In the genomic region with DNA sequence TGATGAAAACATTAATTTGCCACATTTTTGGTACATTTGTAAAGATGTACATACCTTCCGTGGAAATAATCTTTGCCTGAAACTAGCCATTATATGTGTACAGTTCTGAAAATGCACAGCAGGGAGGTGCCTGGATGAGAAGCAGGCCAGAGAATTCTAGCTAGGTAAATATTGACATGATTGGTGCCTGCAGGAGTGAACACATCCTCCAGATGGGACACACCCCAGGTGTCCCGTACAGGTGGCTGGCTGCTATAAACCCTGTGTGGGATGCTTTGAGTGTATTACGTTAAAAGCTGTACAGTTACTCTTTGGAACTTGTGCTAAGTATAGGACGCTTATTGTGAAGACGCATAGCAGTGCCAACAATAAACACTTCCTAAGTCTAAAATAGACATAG, we compare ENCODE assay signal across 24 mouse cellular contexts. TPM values are rescaled to one million over a fixed set of nuclear protein-coding genes. Genes with fewer than 3 reads are reported as not detected.
A peak's percentile ranks its signal among the peaks of the same experiment; 100 is the strongest.
DNase-seq lines count a peak whose midpoint lies in the region; ATAC-seq and TF ChIP-seq lines count a peak whose summit lies in the region.
"Had no signal": no experiment of that assay in that cellular context is flagged by ENCODE, and none has a peak within 500 bp of the region (broad histone marks: within the 10 kb centered on the region; RNA-seq: fewer than 3 reads in every experiment).

No protein-coding gene starts in this region.

- 66% methylated on average over 5 of the region's 5 CpGs for WGBS in intestine, embryonic 15.5 days
- 47% methylated on average over 5 of the region's 5 CpGs for WGBS in intestine, postnatal 0 days
- WGBS in stomach, embryonic 16.5 days: 59% methylated on average over 5 of the region's 5 CpGs
- WGBS in kidney, embryonic 16.5 days: 80% methylated on average over 5 of the region's 5 CpGs
- WGBS in kidney, adult 2 months: 84% methylated on average over 5 of the region's 5 CpGs

- no peak overlapping the region for H3K4me2 ChIP-seq in intestine, embryonic 15.5 days (replicated peaks)
- no peak overlapping the region for H3K4me2 ChIP-seq in intestine, postnatal 0 days (replicated peaks; ENCODE audit: low read depth)
- no peak overlapping the region for H3K4me2 ChIP-seq in stomach, embryonic 16.5 days (ENCODE audit: low read depth, low read length)
- H3K4me2 ChIP-seq in kidney, embryonic 16.5 days (replicated peaks; ENCODE audit: low read depth, low read length): no peak overlapping the region
- H3K4me2 ChIP-seq: embryonic facial prominence, embryonic 12.5 days; forebrain, embryonic 13.5 days; forebrain, embryonic 15.5 days had no signal

- H3K4me1 ChIP-seq in intestine, embryonic 15.5 days (replicated peaks): 0 out of 2 replicates have a peak, but pooled peaks cover 2% of the 10 kb centered on the region
- H3K4me1 ChIP-seq in intestine, postnatal 0 days (replicated peaks; ENCODE audit: control insufficient read depth, insufficient read depth, low read length): no peaks in the 10 kb centered on the region
- H3K4me1 ChIP-seq in stomach, embryonic 16.5 days (ENCODE audit: control insufficient read depth, insufficient read depth, low read length): no peaks in the 10 kb centered on the region
- no peaks in the 10 kb centered on the region for H3K4me1 ChIP-seq in kidney, embryonic 16.5 days (ENCODE audit: insufficient read depth, low read length)
- no peaks in the 10 kb centered on the region for H3K4me1 ChIP-seq in kidney, adult 2 months (ENCODE audit: control insufficient read depth, insufficient read depth, low read length)
- H3K4me1 ChIP-seq: embryonic facial prominence, embryonic 12.5 days; forebrain, embryonic 13.5 days had no signal

- no peak overlapping the region for H3K4me3 ChIP-seq in intestine, embryonic 15.5 days (replicated peaks)
- H3K4me3 ChIP-seq in intestine, postnatal 0 days (ENCODE audit: low read depth, low read length): no peak overlapping the region
- no peak overlapping the region for H3K4me3 ChIP-seq in stomach, embryonic 16.5 days (replicated peaks; ENCODE audit: low read length)
- H3K4me3 ChIP-seq in kidney, embryonic 16.5 days (ENCODE audit: low read length): no peak overlapping the region
- H3K4me3 ChIP-seq in kidney, adult 2 months (ENCODE audit: insufficient read depth, low read depth, low read length): no peak overlapping the region
- H3K4me3 ChIP-seq: embryonic facial prominence, embryonic 10.5 days; embryonic facial prominence, embryonic 12.5 days; forebrain, embryonic 13.5 days; forebrain, embryonic 15.5 days had no signal

- no peak overlapping the region for H3K9ac ChIP-seq in intestine, embryonic 15.5 days
- H3K9ac ChIP-seq in intestine, postnatal 0 days (ENCODE audit: low read depth, low read length): no peak overlapping the region
- no peak overlapping the region for H3K9ac ChIP-seq in stomach, embryonic 16.5 days (ENCODE audit: low read length)
- no peak overlapping the region for H3K9ac ChIP-seq in kidney, embryonic 16.5 days (replicated peaks; ENCODE audit: low read length)
- H3K9ac ChIP-seq: embryonic facial prominence, embryonic 12.5 days; forebrain, embryonic 13.5 days; forebrain, embryonic 15.5 days; forebrain, postnatal 0 days had no signal

- H3K27me3 ChIP-seq in intestine, embryonic 15.5 days (replicated peaks): no peaks in the 10 kb centered on the region
- H3K27me3 ChIP-seq in intestine, postnatal 0 days (replicated peaks; ENCODE audit: control insufficient read depth, insufficient read depth, low read length): no peaks in the 10 kb centered on the region
- no peaks in the 10 kb centered on the region for H3K27me3 ChIP-seq in stomach, embryonic 16.5 days (ENCODE audit: control insufficient read depth, insufficient read depth, low read length)
- no peaks in the 10 kb centered on the region for H3K27me3 ChIP-seq in kidney, embryonic 16.5 days (ENCODE audit: insufficient read depth, low read length)
- no peaks in the 10 kb centered on the region for H3K27me3 ChIP-seq in kidney, adult 2 months (replicated peaks; ENCODE audit: control insufficient read depth, insufficient read depth, low read length)
- H3K27me3 ChIP-seq: CH12.LX; embryonic facial prominence, embryonic 12.5 days; forebrain, embryonic 13.5 days; forebrain, embryonic 15.5 days; Patski had no signal

- no peak for DNase-seq in kidney, adult 2 months
- DNase-seq: adrenal gland, adult 8-10 months; adrenal gland, postnatal 14 days; adrenal gland, postnatal 36 days; B cell, adult 2 months; cerebellum, adult 11-12 months; cerebellum, adult 2 months; cerebellum, adult 9-10 months; cerebellum, postnatal 10 days; cerebellum, postnatal 25 days; forebrain, postnatal 0 days had no signal

- ATAC-seq in intestine, embryonic 15.5 days: peak; percentile 65
- ATAC-seq in intestine, postnatal 0 days: peak; percentile 76
- peak; percentile 50; the same call in 1 of the 2 replicates for ATAC-seq in stomach, embryonic 16.5 days (ENCODE audit: insufficient read depth, low FRiP score)
- no peak for ATAC-seq in kidney, embryonic 16.5 days (ENCODE audit: low FRiP score, low TSS enrichment)
- ATAC-seq in activated CD4-positive, CD25-positive, alpha-beta regulatory T cell, adult 4 months: no peak
- ATAC-seq: CD4-positive, CD25-positive, alpha-beta regulatory T cell, adult 4 months; forebrain, embryonic 13.5 days; forebrain, embryonic 15.5 days; forebrain, postnatal 0 days; Patski had no signal

- TF ChIP-seq CTCF in intestine, postnatal 0 days (IDR thresholded peaks at IDR 0.05; ENCODE audit: low read depth): no peak
- no peak for TF ChIP-seq CTCF in kidney, adult 2 months (conservative IDR thresholded peaks at IDR 0.05; ENCODE audit: insufficient read depth, insufficient read length, low read depth, low read length)

- no peaks in the 10 kb centered on the region for H3K36me3 ChIP-seq in intestine, embryonic 15.5 days
- no peaks in the 10 kb centered on the region for H3K36me3 ChIP-seq in intestine, postnatal 0 days (ENCODE audit: control insufficient read depth, insufficient read depth)
- no peaks in the 10 kb centered on the region for H3K36me3 ChIP-seq in stomach, embryonic 16.5 days (ENCODE audit: control insufficient read depth, insufficient read depth, low read length)
- no peaks in the 10 kb centered on the region for H3K36me3 ChIP-seq in kidney, embryonic 16.5 days (ENCODE audit: insufficient read depth, low read length)
- H3K36me3 ChIP-seq in kidney, adult 2 months (ENCODE audit: control insufficient read depth, insufficient read depth, low read length): no peaks in the 10 kb centered on the region
- H3K36me3 ChIP-seq: embryonic facial prominence, embryonic 10.5 days; embryonic facial prominence, embryonic 12.5 days; forebrain, embryonic 15.5 days; G1E had no signal

- TF ChIP-seq POLR2A in kidney, adult 2 months (IDR thresholded peaks at IDR 0.05; ENCODE audit: low read depth, low read length): no peak

- no peak overlapping the region for H3K27ac ChIP-seq in intestine, embryonic 15.5 days
- H3K27ac ChIP-seq in intestine, postnatal 0 days (ENCODE audit: low read depth, low read length): no peak overlapping the region
- no peak overlapping the region for H3K27ac ChIP-seq in stomach, embryonic 16.5 days (ENCODE audit: low read length)
- no peak overlapping the region for H3K27ac ChIP-seq in kidney, embryonic 16.5 days (ENCODE audit: low read length)
- no peak overlapping the region for H3K27ac ChIP-seq in kidney, adult 2 months (ENCODE audit: insufficient read depth, low read depth, low read length)
- H3K27ac ChIP-seq: embryonic facial prominence, embryonic 10.5 days; embryonic facial prominence, embryonic 12.5 days; forebrain, embryonic 13.5 days; forebrain, embryonic 15.5 days had no signal

- no peaks in the 10 kb centered on the region for H3K9me3 ChIP-seq in intestine, embryonic 15.5 days
- no peaks in the 10 kb centered on the region for H3K9me3 ChIP-seq in intestine, postnatal 0 days (ENCODE audit: control insufficient read depth)
- H3K9me3 ChIP-seq in stomach, embryonic 16.5 days (replicated peaks; ENCODE audit: control insufficient read depth, low read length): no peaks in the 10 kb centered on the region
- H3K9me3 ChIP-seq in kidney, embryonic 16.5 days (ENCODE audit: low read length): no peaks in the 10 kb centered on the region
- H3K9me3 ChIP-seq: embryonic facial prominence, embryonic 10.5 days; embryonic facial prominence, embryonic 12.5 days; forebrain, embryonic 13.5 days; forebrain, embryonic 15.5 days; G1E had no signal

RNA-seq across cellular contexts. Expression of a gene that starts 19.5 kb away (rescaled TPM):
- 19.6 and 21.7 TPM in 2 replicates for polyA plus RNA-seq in intestine, embryonic 15.5 days (2015; fragmentation: Nextera tagmentation; extraction: Ambion mirVana)
- polyA plus RNA-seq in intestine, postnatal 0 days (2015; fragmentation: Nextera tagmentation; extraction: Ambion mirVana): 11.9 and 12.9 TPM in 2 replicates
- 31.2 and 42.7 TPM in 2 replicates for polyA plus RNA-seq in stomach, embryonic 16.5 days (2015; fragmentation: Nextera tagmentation; extraction: Ambion mirVana)
- 12.0 and 12.1 TPM in 2 replicates for polyA plus RNA-seq in kidney, embryonic 16.5 days (2015; fragmentation: Nextera tagmentation; extraction: Ambion mirVana)
- 12.8 and 14.4 TPM in 2 replicates for polyA plus RNA-seq in kidney, adult 2 months (2012; rRNA removed)
- under 1 TPM in 1 of 2 experiments, not detected in 1; 0.25 TPM for polyA plus RNA-seq in activated CD4-positive, CD25-positive, alpha-beta regulatory T cell, adult 4 months (2017; shearing (Covaris generic))
- polyA plus RNA-seq: G1E had no signal

Comparison
In these comparisons a context has a peak if more than half of its experiments do, and no peak if none do; other contexts are left out.
1. ATAC-seq: peak in intestine, embryonic 15.5 days (single experiment), intestine, postnatal 0 days (single experiment) and stomach, embryonic 16.5 days (single experiment); none in kidney, embryonic 16.5 days (single experiment) and activated CD4-positive, CD25-positive, alpha-beta regulatory T cell, adult 4 months (single experiment).
2. RNA of a gene that starts 19.5 kb away (polyA plus RNA-seq): 31.2 to 42.7 TPM in stomach, embryonic 16.5 days, 19.6 to 21.7 TPM in intestine, embryonic 15.5 days, 12.8 to 14.4 TPM in kidney, adult 2 months, 12.0 to 12.1 TPM in kidney, embryonic 16.5 days and 11.9 to 12.9 TPM in intestine, postnatal 0 days; 0.25 TPM in activated CD4-positive, CD25-positive, alpha-beta regulatory T cell, adult 4 months; every median in the first group is over 10 times any median in the second.